Mouse (Mus musculus): ENCODE data around the gene Susd6.
A peak's percentile ranks its signal among the peaks of the same experiment; 100 is the strongest.
"Not testable (repeated sequence)": the region's sequence is repeated elsewhere in the genome, so short reads cannot be mapped to it uniquely, and the experiment has no call there.

The Susd6 gene

DNA sequence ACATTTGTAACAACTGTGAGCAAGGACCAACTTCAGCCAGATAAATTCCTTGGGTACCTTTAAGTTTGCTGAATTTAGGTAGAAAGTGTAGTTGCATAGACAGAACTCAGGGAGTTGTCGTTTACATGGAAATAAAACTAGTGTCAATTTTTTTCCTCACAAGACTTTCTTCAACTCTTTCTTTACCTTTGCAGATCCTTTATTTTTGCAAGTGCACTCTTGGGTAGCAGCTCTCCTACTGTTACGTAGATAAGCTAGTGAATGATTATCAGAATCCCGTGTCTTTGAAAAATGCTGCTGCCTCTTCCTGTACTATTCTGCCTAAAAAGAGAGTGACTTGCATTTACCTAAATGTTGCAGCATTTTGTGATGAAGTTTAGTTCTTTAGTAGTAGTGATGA, 24.2 kb downstream of the Susd6 start:
- no peak for DNase-seq

DNA sequence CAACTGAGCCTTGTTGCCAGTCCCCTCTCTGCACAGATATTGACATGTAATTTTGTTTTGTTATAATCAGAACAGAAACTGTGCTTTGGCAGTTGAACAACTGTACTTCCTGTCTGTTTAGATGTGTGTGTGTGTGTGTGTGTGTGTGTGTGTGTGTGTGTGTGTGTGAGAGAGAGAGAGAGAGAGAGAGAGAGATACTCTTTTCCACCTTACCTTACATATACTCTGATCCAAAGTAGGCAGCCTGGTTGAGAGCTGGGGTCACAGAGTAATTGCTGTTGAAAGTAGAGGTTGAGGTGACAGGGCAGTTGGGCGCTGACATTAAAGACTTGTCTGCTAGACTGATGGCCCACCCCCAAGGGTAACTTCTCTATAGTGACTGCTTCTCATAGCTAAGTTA, 25.0 kb downstream of the Susd6 start:
- no peak for DNase-seq

DNA sequence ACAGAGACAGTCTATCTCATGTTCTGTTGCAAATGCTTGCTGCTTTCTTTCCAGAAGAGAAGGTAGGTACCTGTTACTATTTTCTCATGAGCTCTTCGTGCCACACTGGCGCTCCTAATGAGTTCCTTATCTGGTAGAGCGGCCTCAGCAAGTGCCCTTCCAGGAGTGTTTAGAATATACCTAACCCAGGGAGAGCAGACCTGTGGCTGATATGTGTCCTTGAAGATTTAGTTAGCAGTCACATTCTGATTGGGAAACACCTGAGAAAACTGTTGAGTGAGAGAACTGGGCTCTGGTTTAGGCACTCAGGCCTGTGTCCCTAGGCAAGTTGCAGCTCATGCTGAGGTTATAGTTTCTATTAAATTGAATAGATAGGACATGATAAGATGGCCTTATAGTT, 25.6 kb downstream of the Susd6 start:
- DNase-seq: no peak

DNA sequence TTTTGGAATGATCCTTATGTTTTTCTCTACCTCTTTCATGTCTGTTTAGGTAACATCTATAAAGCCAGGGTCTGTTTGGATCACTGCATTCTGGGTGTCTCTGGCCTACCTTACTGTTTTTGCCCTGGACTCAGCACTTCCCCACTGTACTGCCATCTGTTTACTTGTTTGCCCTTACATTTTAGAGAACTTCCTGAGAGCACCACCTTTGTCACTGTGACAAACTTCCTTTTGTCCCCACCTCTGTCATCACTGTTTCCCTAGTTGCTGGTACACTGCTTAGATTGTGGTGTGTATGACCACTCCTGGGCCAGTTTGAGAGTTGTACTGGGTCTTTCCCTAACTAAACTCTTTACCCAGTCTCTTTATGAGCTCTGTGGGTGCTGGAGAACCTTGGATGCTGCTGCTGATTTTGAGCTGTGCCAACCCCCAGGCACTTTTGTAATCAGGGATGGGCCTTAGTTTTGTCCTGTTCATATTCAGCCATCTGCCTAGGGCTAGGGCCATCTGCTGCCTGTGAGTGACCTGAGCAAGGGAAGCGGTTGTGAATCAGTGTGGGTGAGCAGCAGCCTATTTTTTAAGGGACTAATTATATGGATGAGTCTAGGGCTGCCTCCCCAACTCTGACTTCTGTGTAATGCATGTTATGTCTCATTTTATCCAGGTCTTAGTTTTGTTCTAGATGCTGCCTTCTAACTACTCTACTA, 26.2 kb downstream of the Susd6 start:
- no peak for DNase-seq

DNA sequence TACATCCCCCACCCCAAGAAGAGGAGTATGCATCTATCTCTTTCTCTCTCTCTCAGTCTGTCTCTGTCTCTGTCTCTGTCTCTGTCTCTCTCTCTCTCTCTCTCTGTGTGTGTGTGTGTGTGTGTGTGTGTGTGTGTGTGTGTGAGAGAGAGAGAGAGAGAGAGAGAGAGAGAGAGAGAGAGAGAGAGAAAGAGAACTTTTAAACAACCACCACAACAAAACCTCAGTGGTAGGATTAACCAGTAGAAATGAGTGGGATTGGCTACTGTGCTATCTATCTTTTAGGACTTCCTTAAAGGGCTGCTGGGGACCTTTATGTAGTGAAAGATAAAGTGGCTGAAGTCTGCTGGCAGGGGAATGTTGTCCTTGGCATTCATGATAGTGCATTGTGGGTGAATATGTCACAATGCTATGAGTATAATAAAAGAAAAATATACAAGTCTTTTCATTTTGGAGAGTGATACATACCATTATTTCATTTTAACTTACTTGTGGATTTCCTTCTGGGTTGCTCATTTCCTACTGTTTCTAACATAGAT, 27.5 kb downstream of the Susd6 start:
- DNase-seq: no peak

DNA sequence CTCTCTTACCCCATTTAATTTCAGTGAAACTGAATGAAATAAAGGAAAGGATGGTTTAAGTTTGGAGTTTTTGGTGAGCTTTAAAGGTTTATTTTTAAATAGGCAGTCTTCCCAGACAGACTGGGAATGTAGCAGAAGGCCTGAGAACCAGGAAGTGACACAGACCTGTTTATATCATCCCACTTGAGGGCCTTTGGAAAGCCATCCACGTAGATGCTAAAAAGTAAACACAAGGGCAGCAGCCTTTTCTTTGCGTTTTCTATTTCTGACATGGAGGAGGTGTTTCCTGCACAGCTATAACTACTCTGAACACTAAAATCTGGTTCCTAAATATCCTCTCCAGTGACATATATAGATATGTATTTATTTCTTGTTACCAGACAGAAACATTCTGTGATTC, 28.7 kb downstream of the Susd6 start:
- not testable (repeated sequence) for DNase-seq

DNA sequence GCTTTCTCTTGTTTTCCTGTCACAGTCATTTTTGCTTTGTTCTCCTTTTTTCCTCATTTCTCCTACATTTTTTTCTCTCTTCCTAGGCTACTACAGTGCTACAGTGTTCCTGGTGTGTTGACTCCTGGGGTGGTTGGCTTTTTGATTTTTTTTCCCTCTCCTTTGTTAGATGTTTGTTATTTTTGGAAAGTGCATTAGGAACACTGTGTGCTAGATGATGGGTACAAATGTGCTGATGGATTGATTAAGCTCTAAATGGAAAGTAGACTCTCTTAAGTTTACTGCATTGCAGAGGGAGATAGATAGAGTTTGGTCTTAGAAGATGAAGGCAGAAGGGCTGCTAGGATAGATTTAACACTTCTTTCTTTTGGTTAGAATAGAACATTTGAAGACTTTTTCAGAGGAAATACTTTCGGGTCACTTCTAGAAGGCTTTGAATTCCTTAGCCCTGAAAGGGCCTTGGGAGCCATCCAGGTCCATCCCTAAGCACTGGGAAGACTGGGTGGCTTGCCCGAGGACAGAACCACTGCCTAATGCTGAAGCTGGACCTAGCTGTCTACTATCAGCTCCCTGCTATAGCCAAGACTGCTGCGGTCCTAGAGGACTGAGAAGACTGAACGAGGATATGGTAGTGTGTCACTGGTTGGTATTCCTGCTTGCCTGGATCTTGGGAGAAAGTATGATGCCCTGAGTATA, 31.1 kb downstream of the Susd6 start:
- DNase-seq: no peak

DNA sequence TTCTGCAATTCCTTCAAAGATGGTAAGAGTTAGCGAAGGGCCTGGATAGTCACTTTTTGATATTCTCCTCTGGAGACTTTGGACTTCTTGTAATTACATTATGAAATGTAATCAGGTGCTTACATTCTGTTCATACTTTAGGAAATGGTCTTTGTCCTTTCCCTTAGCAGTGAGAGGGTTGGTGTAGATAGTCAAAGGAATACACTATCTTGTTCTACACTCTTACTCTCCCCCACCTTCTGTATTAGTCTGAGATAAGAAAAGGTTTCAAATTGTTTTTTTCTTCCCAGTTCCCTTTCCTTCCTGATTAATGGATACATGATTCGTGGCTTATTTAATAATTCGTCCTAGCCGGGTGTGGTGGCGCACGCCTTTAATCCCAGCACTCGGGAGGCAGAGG, 32.2 kb downstream of the Susd6 start:
- DNase-seq: no peak

DNA sequence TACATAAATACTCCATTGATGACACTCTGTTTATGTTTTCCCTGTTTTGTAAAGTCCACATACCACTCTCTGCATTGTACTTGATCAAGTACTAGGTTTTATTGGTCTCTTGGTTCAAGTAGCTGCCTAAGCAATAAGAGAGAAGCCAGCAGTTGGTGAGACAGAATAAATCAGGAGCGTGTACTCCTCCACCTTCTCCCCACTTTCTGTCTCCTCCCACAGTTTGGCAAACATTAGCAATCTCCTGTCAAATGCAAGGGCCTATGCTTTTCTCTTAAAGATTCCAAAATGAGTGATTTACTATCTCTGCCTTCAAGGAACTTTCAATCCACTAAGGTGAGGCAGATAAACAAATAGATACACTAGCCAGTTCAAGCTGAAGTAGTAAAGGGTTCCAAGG, 33.9 kb downstream of the Susd6 start:
- no peak for DNase-seq

DNA sequence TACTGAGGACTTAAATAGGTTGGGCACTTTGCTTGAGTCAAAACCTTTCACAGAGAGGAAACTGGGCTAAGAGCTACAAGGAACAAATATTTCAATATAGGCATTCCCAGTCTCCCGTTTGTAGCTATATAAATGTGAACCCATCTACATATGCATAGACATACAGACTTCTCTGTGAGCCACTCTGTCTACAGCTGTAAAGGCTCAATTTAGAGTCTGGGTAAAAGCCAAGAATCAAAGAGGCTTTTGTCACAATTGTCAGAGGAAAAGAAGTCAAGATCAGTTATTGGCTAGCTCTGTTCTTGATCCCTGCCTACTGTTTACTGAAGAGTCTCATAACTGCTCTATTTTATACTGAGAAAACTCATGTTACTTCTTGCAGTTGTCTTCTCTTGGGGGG, 36.1 kb downstream of the Susd6 start:
- DNase-seq: no peak

DNA sequence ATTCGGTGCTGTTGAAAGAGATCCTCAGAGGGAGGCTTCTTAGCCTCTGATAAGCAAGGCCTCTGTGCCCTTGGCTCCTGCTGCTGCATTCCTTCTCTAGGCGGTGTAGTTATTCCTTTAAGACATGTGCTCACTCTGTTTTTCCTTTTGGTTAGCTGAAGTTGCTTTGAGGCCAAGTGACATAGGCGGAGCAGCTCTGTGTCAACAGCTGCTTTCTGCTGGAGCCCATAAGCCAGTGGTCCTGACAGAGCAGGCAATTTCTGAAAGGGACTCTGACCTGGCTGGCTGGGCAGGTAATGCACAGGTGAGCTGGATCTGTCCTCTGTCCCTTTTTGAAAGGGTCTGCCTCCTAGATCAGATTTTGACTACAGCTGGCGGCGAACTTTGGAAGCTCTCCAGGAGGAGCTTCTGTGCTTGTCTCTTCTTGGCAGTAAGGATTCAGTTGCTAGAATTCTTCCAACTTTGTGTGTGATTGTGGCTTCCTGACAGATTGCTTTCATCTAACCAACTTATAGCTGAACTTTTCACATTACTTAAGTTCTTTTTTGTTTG, 37.2 kb downstream of the Susd6 start:
- DNase-seq: peak; percentile 47 to 57

DNA sequence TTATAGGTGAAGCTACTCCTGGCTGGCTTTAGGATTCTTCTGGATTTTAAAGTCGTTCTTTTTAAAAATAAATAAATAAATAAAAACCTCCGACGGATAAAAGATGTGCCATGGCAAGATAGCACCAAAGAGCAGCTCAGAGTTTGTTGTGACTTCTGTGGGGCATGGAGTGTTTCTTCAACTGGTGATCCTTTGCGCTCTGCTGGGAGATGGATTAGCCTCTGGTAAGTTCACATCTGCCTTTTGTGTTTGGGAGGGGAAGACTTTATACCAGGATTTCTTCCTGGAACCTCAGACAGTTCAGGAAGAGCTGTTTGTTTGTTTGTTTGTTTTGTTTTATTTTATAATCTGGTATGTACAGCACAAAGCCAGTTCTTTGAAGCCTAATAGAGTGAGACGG, 37.7 kb downstream of the Susd6 start:
- DNase-seq: no peak

DNA sequence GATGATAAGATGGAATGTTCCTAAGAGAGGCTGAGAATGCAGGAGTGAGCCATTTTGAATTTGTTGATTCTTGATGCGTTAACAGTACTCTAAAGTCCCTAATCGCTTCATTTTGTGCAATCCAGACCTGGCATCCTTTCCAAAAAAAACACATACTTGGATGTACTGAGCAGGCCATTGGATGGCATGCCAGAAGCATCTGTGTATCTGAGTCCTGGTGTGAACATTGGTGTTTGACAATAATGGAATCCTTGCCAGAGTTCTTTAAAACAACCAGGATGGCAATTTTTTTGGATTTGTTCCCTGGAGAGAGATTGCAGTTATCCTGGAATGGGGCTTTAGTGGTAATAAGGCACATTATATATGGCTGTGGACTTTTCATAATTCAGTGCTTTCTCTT, 38.6 kb downstream of the Susd6 start:
- DNase-seq: no peak

DNA sequence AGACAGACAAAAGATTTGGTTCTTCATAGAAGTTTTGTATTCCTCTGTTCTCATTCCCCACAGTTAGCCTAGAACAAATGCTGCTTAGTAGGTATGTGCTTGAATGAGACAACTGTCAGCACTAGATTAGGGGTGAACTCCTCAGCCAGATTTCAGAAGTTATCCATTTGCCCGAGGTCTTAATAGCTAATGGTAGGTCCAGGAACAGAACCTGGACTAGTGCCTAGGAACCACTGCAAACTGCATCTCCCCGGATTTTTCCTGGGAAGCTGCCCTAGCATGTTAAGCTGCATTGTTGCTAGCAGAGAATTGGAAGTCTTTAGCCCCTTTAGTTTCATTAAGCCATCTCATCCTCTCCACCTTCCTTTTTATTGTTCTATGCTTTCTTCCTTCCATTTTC, 39.9 kb downstream of the Susd6 start:
- DNase-seq: no peak

DNA sequence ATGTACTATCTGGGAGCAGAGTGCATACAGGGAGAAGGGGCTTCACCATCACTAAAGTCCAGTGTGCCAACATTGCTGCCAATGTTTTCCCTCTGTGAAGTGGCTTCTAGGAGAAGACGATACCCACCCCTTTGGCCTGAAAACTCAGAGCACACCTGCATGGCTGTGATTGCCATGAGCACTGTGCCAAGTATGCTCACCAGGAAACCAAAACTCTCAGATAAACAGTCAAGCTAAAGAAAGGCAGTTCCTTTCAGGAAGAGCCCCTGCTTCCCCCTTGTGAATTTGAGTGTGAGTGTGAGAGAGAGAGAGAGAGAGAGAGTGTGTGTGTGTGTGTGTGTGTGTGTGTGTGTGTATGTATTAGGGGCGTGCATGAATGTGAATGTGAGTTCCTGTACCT, 40.5 kb downstream of the Susd6 start:
- peak in 1 of 2 experiments; percentile 57 for DNase-seq

DNA sequence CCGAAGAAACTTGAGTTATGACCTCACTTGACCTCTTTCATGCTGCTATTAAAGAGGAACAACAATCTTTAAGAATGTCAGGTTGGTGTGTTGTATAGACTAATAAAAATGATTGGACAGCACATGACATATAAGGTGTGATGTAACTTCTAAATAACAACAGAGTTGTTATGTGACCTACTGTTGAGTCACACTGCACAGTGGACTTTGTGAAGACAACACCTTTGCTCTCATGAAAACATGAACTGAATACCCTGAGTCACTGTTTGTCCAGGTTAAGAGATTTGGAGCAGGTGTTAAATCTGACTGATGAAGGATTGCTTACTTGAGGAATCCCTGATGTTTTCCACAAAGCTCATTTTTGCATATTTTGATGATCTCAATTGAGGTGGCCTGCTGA, 42.0 kb downstream of the Susd6 start:
- DNase-seq: no peak

DNA sequence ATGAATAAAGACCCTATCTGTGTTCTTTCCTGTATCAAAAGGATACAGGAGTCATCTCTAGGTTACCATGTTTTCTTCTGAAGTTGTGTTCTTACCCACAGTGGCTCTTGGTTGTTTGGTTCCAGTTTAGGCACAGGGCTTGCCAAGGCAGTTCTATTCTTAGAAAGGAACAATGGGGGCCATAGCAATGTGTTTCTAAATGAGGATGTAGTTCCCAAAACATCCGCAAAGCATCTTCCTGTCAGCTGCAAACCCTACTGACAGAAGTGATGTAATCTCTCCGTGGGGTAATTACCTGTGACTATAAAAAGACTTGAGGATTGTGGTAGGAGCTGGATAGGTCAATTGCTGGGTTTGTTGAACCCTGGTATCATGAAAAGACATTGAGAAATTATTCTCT, 43.2 kb downstream of the Susd6 start:
- peak in 1 of 2 experiments; percentile 62 for DNase-seq

DNA sequence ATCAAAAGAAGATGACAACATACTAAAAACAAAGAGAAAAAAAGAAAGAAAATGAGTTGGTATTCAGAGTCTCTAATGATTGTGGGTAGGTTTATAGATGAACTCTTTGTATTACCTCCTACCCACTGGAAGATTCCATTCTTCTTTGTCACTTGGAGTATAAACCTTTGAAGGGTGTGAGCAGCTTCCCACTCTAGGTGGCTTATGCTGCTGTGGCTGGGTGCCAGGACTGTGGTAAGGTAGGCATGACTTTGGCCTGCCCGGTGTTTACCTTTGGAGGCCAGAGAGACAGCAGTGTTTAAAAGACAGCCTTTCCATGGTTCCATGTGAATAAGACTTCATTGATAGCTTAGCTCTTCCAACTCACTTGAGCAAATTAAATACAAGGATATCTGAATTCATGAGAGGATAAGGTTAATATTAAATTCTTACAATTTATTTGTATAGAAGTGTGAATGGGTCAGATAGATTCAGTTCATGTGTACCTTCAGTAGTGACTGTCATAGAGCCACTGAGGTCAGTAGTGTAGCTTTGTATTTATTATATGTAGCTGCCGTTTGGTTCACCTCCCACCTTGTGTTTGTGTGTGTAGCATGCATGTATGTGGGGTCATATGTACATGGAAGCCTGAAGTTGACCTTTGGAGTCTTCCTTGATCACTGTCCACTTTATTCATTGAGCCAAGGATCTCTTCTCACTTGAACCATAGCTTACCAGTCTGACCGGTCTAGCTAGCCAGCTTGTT, 44.0 kb downstream of the Susd6 start:
- peak; percentile 83 to 85 for DNase-seq

DNA sequence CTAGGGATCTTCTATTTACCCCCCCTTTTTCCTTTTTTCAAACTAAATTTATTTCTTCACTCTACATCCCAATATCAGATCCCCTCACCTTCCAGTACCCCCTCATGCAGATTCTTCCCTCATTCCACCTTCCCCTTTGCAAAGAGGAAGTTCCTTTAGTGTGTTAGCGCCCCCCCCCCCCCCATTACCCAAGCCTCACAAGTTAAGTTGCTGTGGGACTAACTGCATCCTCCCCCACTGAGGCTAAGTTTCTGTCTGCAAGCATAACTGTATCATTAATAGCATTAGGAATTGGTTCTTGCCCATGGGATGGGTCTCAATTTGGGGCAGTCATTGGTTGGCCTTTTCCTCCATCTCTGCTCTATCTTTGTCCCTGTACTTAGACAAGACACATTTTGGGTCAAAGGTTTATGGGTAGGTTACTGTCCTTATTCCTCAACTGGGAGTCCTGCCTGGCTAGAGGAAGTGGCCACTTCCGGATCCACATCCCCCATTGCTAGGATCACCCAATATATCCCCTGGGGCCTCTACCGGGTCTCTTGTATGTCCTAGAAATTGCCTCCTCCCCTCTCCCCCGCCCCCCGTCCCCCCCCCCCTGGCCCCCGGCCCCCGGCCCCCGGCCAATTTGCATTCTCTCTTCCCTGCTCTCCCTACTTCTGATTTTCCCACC, 44.7 kb downstream of the Susd6 start:
- DNase-seq: no peak

DNA sequence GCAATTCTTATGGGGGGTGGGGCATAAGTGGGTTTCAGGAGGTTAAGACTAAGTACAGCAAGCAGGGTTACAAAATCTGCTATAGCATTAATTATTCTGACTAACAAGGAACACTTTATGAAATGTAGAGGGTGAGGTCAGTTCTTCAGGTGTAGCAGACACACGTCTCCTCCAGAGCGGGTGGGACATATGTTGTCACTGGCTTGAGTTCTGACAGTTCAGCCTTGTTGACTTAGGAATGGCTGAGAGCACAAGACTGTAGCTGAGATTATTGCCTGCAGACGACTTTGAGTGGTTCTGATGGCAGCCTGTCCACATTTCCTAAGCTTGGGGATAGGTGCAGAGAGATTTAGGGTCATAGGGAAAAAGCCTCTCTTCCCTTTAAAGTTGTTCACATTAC, 47.3 kb downstream of the Susd6 start:
- no peak for DNase-seq

DNA sequence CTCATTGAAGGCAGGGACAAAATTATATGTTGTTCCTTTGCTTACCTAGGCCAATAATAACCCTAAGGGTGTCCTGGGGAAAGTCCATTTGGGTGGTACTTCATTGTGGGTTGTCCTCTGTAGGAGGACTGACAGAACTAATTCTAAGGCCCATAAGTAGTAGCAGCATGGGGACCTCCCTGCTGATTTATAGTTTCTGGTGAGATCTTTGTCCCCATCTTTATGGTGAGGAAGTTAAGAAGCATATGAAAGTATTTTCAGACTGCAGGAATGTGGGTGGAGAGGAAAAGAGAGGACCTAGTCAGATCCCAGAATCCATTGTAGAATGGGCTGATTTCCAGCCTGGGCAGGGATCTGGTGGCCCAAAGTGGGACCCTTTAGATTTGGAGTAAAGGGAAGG, 48.0 kb downstream of the Susd6 start:
- DNase-seq: no peak

DNA sequence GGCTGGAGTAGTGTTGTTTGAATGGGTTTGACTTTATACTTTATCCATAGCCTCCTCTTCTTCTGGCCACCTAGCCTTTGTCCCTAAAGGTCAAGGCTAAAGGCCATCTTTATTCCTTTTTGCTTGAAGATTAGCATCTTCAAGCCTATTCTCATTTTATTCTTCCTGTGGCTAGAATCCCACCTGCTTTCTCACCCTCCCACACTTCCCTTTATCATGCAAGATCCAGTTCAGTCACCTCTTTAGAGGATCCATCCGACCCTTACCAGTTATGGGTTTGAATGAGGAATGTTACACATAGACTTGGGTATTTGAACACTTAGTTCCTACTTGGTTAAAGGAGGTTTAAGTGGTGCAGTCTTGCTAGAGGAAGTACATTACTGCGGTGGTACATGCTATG, 48.5 kb downstream of the Susd6 start:
- DNase-seq: no peak

DNA sequence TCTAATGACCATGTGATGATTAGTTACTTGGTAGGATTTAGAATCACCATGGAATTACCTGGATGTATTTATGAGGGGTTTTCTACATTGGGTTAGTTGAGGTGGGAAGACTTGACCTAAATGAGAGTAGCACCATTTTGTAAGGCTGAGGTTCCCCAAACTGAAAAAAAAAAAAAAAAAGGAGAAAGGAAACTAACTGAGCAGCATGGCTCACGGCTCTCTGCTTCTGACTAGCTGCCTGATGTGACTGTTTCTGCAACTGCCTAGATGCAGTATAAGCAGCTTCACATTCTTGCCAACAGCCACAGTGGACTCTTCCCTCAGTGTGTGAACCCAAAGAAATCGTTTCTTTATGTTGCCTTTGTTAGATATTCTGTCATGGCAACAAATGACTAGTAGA, 49.3 kb downstream of the Susd6 start:
- DNase-seq: no peak
